Mouse (Mus musculus): ENCODE results near the gene Hacd2.

DNA sequence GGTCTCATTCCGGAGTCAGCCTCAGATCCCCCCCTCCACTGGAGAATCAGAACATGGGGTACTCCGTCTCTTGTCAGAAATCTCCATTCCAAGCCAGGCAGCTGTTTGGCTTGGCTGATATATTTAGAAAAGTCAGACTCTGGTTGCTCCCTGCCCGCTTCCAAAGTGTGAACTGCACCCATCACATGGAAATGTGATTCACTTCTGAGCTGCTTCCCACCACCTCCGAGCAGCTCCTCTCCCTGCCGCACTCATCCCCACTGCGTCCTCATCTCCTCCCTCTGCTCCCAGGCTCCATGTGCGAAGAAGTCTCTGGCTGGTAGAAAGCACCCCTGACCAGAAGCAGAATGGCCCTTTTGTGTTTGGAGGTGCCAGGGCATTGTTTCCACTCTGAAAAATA, 95.2 kb downstream of the Hacd2 start:
- TF ChIP-seq GATA1 (IDR thresholded peaks at IDR 0.05; ENCODE audit: borderline replicate concordance, low read length) (no peak), POLR2AphosphoS5 (IDR thresholded peaks at IDR 0.05; ENCODE audit: insufficient replicate concordance, low read depth, low read length) (no peak), TAL1 (conservative IDR thresholded peaks at IDR 0.05; ENCODE audit: low read depth, low read length) (no peak), CTCF (IDR thresholded peaks at IDR 0.05; ENCODE audit: low read depth, low read length) (no peak)

All from G1E (cell line).